Mouse (Mus musculus) cortical plate, adult 2 months (tissue): ENCODE measurements at regions not wholly inside any gene's neighbourhood (a gene's known extent, or its start where the extent isn't known, plus 50 kb on each side); places are given as distances from the start of the nearest gene placed in this dataset.

Experiments used
- CTCF ChIP-seq: fragments of 200-500 bp; IDR thresholded peaks from 2 replicates; pipeline ENCODE4 v1.5.1; 2011; ENCODE audit warnings: mild to moderate bottlenecking, control low read depth, low read length; ENCODE audit not compliant: insufficient read depth; ENCODE audit errors: extremely low read depth
- POLR2A ChIP-seq: fragments of 200-500 bp; IDR thresholded peaks from 2 replicates; pipeline ENCODE4 v1.6.1; 2011; ENCODE audit warnings: mild to moderate bottlenecking, low read length, control low read depth; ENCODE audit not compliant: insufficient read depth; ENCODE audit errors: extremely low read depth

GRCm38 (mm10) chr15:56813876-56814275 is 663.5 kb downstream of the Slc22a22 start:
- no peak for TF ChIP-seq CTCF
- TF ChIP-seq POLR2A, result no peak
